28 mouse cellular contexts compared by ENCODE assay signal in genomic region chr6:141596081-141596480, GRCm38 (mm10). TPM values are rescaled to one million over a fixed set of nuclear protein-coding genes. Genes with fewer than 3 reads are reported as not detected.
DNase-seq lines count a peak whose midpoint lies in the region; ATAC-seq and TF ChIP-seq lines count a peak whose summit lies in the region.
"Had no signal": no experiment of that assay in that cellular context is flagged by ENCODE, and none has a peak within 500 bp of the region (broad histone marks: within the 10 kb centered on the region; RNA-seq: fewer than 3 reads in every experiment).

No protein-coding gene starts in this region.

- 80% methylated on average over 2 of the region's 2 CpGs for WGBS in liver, embryonic 11.5 days
- 86% methylated on average over 2 of the region's 2 CpGs for WGBS in kidney, adult 2 months

- H3K4me2 ChIP-seq in liver, embryonic 11.5 days: no peak overlapping the region

- ATAC-seq in liver, embryonic 11.5 days (replicated peaks; ENCODE audit: low FRiP score): no peak
- ATAC-seq: activated CD4-positive, CD25-positive, alpha-beta regulatory T cell, adult 4 months; CD4-positive, CD25-positive, alpha-beta regulatory T cell, adult 4 months; Patski had no signal

- no peak for TF ChIP-seq CTCF in kidney, adult 2 months (conservative IDR thresholded peaks at IDR 0.05; ENCODE audit: insufficient read depth, insufficient read length, low read depth, low read length)

- in situ Hi-C loops in ES-E14 (cut with MboI; ENCODE audit: low sequenced_read_pairs in 2 of 2, unreplicated experiment in 2 of 2): no loop called here

- H3K9me3 ChIP-seq in ES-E14 (ENCODE audit: control insufficient read depth, insufficient read depth, low read depth, low read length): no peaks in the 10 kb centered on the region
- H3K9me3 ChIP-seq in liver, embryonic 11.5 days (ENCODE audit: control insufficient read depth, low read length): no peaks in the 10 kb centered on the region
- H3K9me3 ChIP-seq: G1E had no signal

- 0 out of 4 replicates have a peak, but pooled peaks cover 0 to 3% of the 10 kb centered on the region in 2 experiments for H3K4me1 ChIP-seq in ES-E14 (ENCODE audit: control insufficient read depth in 2 of 2, insufficient read depth in 2 of 2, low read length in 2 of 2, poor library complexity in 1 of 2)
- H3K4me1 ChIP-seq in liver, embryonic 11.5 days (replicated peaks; ENCODE audit: control insufficient read depth, insufficient read depth, low read length): no peaks in the 10 kb centered on the region
- H3K4me1 ChIP-seq in kidney, adult 2 months (ENCODE audit: control insufficient read depth, insufficient read depth, low read length): no peaks in the 10 kb centered on the region

- peak overlapping the region in 1 of 2 experiments; percentile 29; a peak in 1 of 4 replicates for H3K4me3 ChIP-seq in ES-E14 (ENCODE audit: insufficient read depth in 1 of 2, low read depth in 1 of 2, low read length in 2 of 2, poor library complexity in 1 of 2, severe bottlenecking in 1 of 2)
- H3K4me3 ChIP-seq in liver, embryonic 11.5 days (ENCODE audit: low read depth, low read length): no peak overlapping the region
- no peak overlapping the region for H3K4me3 ChIP-seq in kidney, adult 2 months (ENCODE audit: insufficient read depth, low read depth, low read length)

- H3K36me3 ChIP-seq in ES-E14 (ENCODE audit: control insufficient read depth, insufficient read depth, low read length, poor library complexity, severe bottlenecking): peaks cover 5% of the 10 kb centered on the region; the same call in 1 of the 2 replicates
- no peaks in the 10 kb centered on the region for H3K36me3 ChIP-seq in liver, embryonic 11.5 days (ENCODE audit: control insufficient read depth, insufficient read depth, low read length)
- no peaks in the 10 kb centered on the region for H3K36me3 ChIP-seq in kidney, adult 2 months (ENCODE audit: control insufficient read depth, insufficient read depth, low read length)
- H3K36me3 ChIP-seq: G1E had no signal

- peak; percentile 47 for DNase-seq in ES-CJ7 (ENCODE audit: low read depth, low spot score)
- DNase-seq in ES-E14 (ENCODE audit: low read depth, low spot score): no peak
- peak; percentile 81 for DNase-seq in R1 (ENCODE audit: low read depth, low spot score)
- peak; percentile 62 for DNase-seq in ZHBTc4 (ENCODE audit: low read depth, low spot score)
- no peak for DNase-seq in heart, adult 11 months
- no peak for DNase-seq in liver, embryonic 11.5 days (ENCODE audit: low spot score)
- DNase-seq in kidney, adult 2 months: no peak
- DNase-seq in layer of hippocampus, adult 11-12 months (ENCODE audit: low spot score): no peak
- DNase-seq: adrenal gland, adult 2 months; adrenal gland, adult 8-10 months; adrenal gland, postnatal 10 days; adrenal gland, postnatal 14 days; adrenal gland, postnatal 25 days; adrenal gland, postnatal 36 days; B cell, adult 2 months; cerebellum, adult 11 months; cerebellum, adult 11-12 months; cerebellum, adult 18-20 months; cerebellum, adult 2 months; cerebellum, adult 8-10 months; cerebellum, adult 9-10 months had no signal

- peak overlapping the region; percentile 71; the same call in 1 of the 2 replicates for H3K27ac ChIP-seq in ES-E14 (ENCODE audit: insufficient read depth, low read depth, low read length, poor library complexity, severe bottlenecking)
- H3K27ac ChIP-seq in liver, embryonic 11.5 days (ENCODE audit: low read depth, low read length): no peak overlapping the region
- H3K27ac ChIP-seq in kidney, adult 2 months (ENCODE audit: insufficient read depth, low read depth, low read length): no peak overlapping the region

- no peaks in the 10 kb centered on the region for H3K27me3 ChIP-seq in liver, embryonic 11.5 days (replicated peaks; ENCODE audit: control insufficient read depth, insufficient read depth, low read length)
- H3K27me3 ChIP-seq in kidney, adult 2 months (replicated peaks; ENCODE audit: control insufficient read depth, insufficient read depth, low read length): no peaks in the 10 kb centered on the region
- H3K27me3 ChIP-seq: CH12.LX, Patski had no signal

- TF ChIP-seq POLR2A in kidney, adult 2 months (IDR thresholded peaks at IDR 0.05; ENCODE audit: low read depth, low read length): no peak

- no peak overlapping the region for H3K9ac ChIP-seq in ES-E14 (ENCODE audit: insufficient read depth, low read depth, low read length, poor library complexity, severe bottlenecking)
- no peak overlapping the region for H3K9ac ChIP-seq in liver, embryonic 11.5 days (ENCODE audit: low read depth, low read length)

TF ChIP-seq in ES-E14, 5 proteins besides CTCF, POLR2A, EP300 and RAD21:
- TF ChIP-seq CHD2 (IDR thresholded peaks at IDR 0.05; ENCODE audit: low read depth, low read length) (no peak), ZNF384 (IDR thresholded peaks at IDR 0.05; ENCODE audit: low read depth, low read length) (no peak), ZC3H11A (IDR thresholded peaks at IDR 0.05; ENCODE audit: borderline replicate concordance, low read depth, low read length) (no peak), MAFK (IDR thresholded peaks at IDR 0.05; ENCODE audit: insufficient read depth, low read depth, low read length) (no peak), HCFC1 (IDR thresholded peaks at IDR 0.05; ENCODE audit: borderline replicate concordance, insufficient read depth, low read length) (no peak)

RNA-seq across cellular contexts. Expression of gene Slco1b2, which starts 33.2 kb away (rescaled TPM):
- total RNA-seq in ES-E14 (2012; rRNA removed): 0.18 and 0.21 TPM in 2 replicates
- not detected in 2 replicates for polyA plus RNA-seq in liver, embryonic 11.5 days (2014; fragmentation: Nextera tagmentation; extraction: Ambion mirVana)
- polyA plus RNA-seq in kidney, adult 2 months (2012; rRNA removed): 0.06 TPM in 1 of 2 replicates, not detected in the other
- total RNA-seq: adrenal gland, postnatal 25 days; MEL had no signal
- polyA plus RNA-seq: activated CD4-positive, CD25-positive, alpha-beta regulatory T cell, adult 4 months; adrenal gland, adult 2 months; C2C12; CD4-positive, CD25-positive, alpha-beta regulatory T cell, adult 4 months; G1E; Patski had no signal

Comparison
In these comparisons a context has a peak if more than half of its experiments do, and no peak if none do; other contexts are left out.
1. DNase-seq: peak in ES-CJ7 (single experiment), R1 (single experiment) and ZHBTc4 (single experiment); none in ES-E14 (single experiment), heart, adult 11 months (single experiment), liver, embryonic 11.5 days (single experiment), kidney, adult 2 months (single experiment) and layer of hippocampus, adult 11-12 months (single experiment).